Mouse (Mus musculus) splenic B cell, adult 2 months (primary cell): ENCODE measurements around the gene Med12l.
A peak's percentile ranks its signal among the peaks of the same experiment; 100 is the strongest.
"Not testable (repeated sequence)": the region's sequence is repeated elsewhere in the genome, so short reads cannot be mapped to it uniquely, and the experiment has no call there.

ENCODE experiments used
- DNase-seq: peaks from one replicate; pipeline ENCODE4 v3.0.0-alpha.2; 2011; ENCODE audit warnings: low read depth, low spot score
- H3K27me3 ChIP-seq: 2 replicates; pipeline ENCODE4 v1.6.1; 2012; ENCODE audit warnings: mild to moderate bottlenecking, low read length, moderate library complexity, mixed read lengths; ENCODE audit not compliant: control insufficient read depth, poor library complexity, insufficient read depth, severe bottlenecking
- H3K36me3 ChIP-seq: 2 replicates; pipeline ENCODE4 v1.6.1; 2012; ENCODE audit warnings: mild to moderate bottlenecking, low read length, moderate library complexity, mixed read lengths; ENCODE audit not compliant: control insufficient read depth, poor library complexity, insufficient read depth, severe bottlenecking

Med12l gene

GRCm38 (mm10) chr3:59102146-59102545, 96.5 kb downstream of the Med12l start:
- DNase-seq: no peak
- Histone ChIP-seq H3K36me3 (no peaks in the 10 kb centered on the region), H3K27me3 (no peaks in the 10 kb centered on the region)

GRCm38 (mm10) chr3:59104462-59104861, 98.8 kb downstream of the Med12l start:
- no peaks in the 10 kb centered on the region for H3K36me3 ChIP-seq
- no peaks in the 10 kb centered on the region for H3K27me3 ChIP-seq
- DNase-seq: peak; percentile 13

- no peak for DNase-seq
- no peaks in the 10 kb centered on the region for H3K36me3 ChIP-seq
- no peaks in the 10 kb centered on the region for H3K27me3 ChIP-seq
These were observed 101.8 kb downstream of the Med12l start for GRCm38 (mm10) chr3:59107439-59107838.

- not testable (repeated sequence) for DNase-seq, H3K36me3 ChIP-seq, H3K27me3 ChIP-seq
These were observed 104.2 kb downstream of the Med12l start for GRCm38 (mm10) chr3:59109834-59110233.

GRCm38 (mm10) chr3:59111944-59112343, 106.3 kb downstream of the Med12l start:
- no peaks in the 10 kb centered on the region for H3K36me3 ChIP-seq
- DNase-seq: no peak
- H3K27me3 ChIP-seq: no peaks in the 10 kb centered on the region

- H3K36me3 ChIP-seq, H3K27me3 ChIP-seq, DNase-seq: not testable (repeated sequence)
These were observed 107.7 kb downstream of the Med12l start for GRCm38 (mm10) chr3:59113291-59113690.

- Histone ChIP-seq H3K27me3 (no peaks in the 10 kb centered on the region), H3K36me3 (no peaks in the 10 kb centered on the region)
- DNase-seq: peak; percentile 53
These were observed 108.4 kb downstream of the Med12l start for GRCm38 (mm10) chr3:59113973-59114517.

GRCm38 (mm10) chr3:59121067-59121730, 115.6 kb downstream of the Med12l start:
- DNase-seq: no peak
- Histone ChIP-seq H3K36me3 (no peaks in the 10 kb centered on the region), H3K27me3 (no peaks in the 10 kb centered on the region)

- no peak for DNase-seq
- Histone ChIP-seq H3K27me3 (no peaks in the 10 kb centered on the region), H3K36me3 (no peaks in the 10 kb centered on the region)
These were observed 116.3 kb downstream of the Med12l start for GRCm38 (mm10) chr3:59121780-59122449.

GRCm38 (mm10) chr3:59125022-59125421, 119.4 kb downstream of the Med12l start:
- H3K36me3 ChIP-seq: no peaks in the 10 kb centered on the region

GRCm38 (mm10) chr3:59125783-59126555, 120.3 kb downstream of the Med12l start:
- no peak for DNase-seq
- Histone ChIP-seq H3K36me3 (no peaks in the 10 kb centered on the region), H3K27me3 (no peaks in the 10 kb centered on the region)

More at GRCm38 (mm10) chr3:59125022-59125421, 119.4 kb downstream of the Med12l start:
- H3K27me3 ChIP-seq: no peaks in the 10 kb centered on the region
- no peak for DNase-seq

GRCm38 (mm10) chr3:59128681-59129080, 123.1 kb downstream of the Med12l start:
- Histone ChIP-seq H3K36me3 (no peaks in the 10 kb centered on the region), H3K27me3 (no peaks in the 10 kb centered on the region)
- DNase-seq: no peak

- no peaks in the 10 kb centered on the region for H3K27me3 ChIP-seq
- DNase-seq: no peak
- H3K36me3 ChIP-seq: no peaks in the 10 kb centered on the region
These were observed 123.9 kb downstream of the Med12l start for GRCm38 (mm10) chr3:59129547-59129946.

- no peaks in the 10 kb centered on the region for H3K27me3 ChIP-seq
- no peaks in the 10 kb centered on the region for H3K36me3 ChIP-seq
- DNase-seq: peak; percentile 32
These were observed 124.8 kb downstream of the Med12l start for GRCm38 (mm10) chr3:59130431-59130830.

- no peaks in the 10 kb centered on the region for H3K36me3 ChIP-seq
- H3K27me3 ChIP-seq: no peaks in the 10 kb centered on the region
- DNase-seq: no peak
These were observed 125.5 kb downstream of the Med12l start for GRCm38 (mm10) chr3:59131081-59131480.
